Mouse (Mus musculus) kidney, adult 2 months (tissue): Measurements from ENCODE around the gene Itgb7.

Experiments
- CTCF ChIP-seq: fragments of 200-500 bp; conservative IDR thresholded peaks from 2 replicates; pipeline ENCODE4 v1.5.1; 2011; ENCODE audit warnings: low read depth, mild to moderate bottlenecking, control low read depth, low read length, moderate library complexity, mixed read lengths; ENCODE audit not compliant: insufficient read depth, insufficient read length
- POLR2A ChIP-seq: fragments of 200-500 bp; IDR thresholded peaks from one replicate; pipeline ENCODE4 v1.6.1; 2011; ENCODE audit warnings: low read depth, low read length, control low read depth

DNA sequence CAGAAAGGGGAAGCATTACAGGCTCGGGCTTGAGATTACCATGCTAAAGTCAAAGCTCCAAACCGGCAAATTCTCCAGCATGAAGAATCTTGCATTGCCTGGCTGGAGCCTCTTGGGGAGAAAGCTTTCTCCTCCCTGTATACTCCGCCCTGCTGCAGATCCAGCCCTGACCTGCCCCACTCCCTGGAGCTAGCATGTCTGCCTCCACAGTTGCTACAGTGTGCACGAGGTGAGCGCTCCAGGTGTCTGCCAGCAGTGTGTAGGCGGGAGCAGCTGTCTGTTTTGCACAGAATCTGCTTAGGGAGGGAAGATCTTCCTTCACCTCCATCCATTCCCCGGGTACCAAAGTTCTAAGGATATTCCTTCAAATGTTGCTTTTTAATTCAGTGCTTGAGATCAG, 30.8 kb upstream of the Itgb7 start:
- TF ChIP-seq CTCF (no peak), POLR2A (no peak)
